Mouse (Mus musculus) bone marrow, adult 2 months (tissue): ENCODE results near the gene Rlbp1.

Experiments used
- CTCF ChIP-seq: fragments of 200-500 bp; IDR thresholded peaks from 2 replicates; pipeline ENCODE4 v1.5.1; 2011; ENCODE audit warnings: low read length, control low read depth; ENCODE audit not compliant: control insufficient read depth, insufficient read depth
- POLR2A ChIP-seq: fragments of 200-500 bp; IDR thresholded peaks from 2 replicates; pipeline ENCODE4 v1.6.1; 2011; ENCODE audit warnings: low read depth, mild to moderate bottlenecking, control low read depth, low read length, borderline replicate concordance; ENCODE audit not compliant: control insufficient read depth

DNA sequence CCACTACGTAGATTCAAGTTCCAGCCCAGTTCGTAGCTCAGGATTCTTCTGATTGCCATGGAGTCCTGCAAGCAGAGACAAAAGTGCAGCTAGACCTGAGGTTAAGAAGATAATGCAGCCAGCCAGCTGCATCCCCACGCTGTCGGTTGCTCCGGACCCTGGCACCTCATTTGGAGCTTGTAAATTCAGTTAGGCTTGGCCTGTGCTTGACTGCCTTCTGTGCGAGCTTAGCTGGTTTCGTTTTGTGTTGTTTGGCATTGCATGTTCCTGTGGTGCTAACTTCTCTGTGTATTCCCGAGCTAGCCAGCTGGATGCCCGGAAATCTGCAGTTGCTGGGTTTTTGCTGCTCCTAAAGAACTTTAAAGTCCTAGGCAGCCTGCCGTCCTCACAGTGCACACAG is 39.0 kb upstream of the Rlbp1 start:
- TF ChIP-seq POLR2A (no peak), CTCF (no peak)
